Mouse (Mus musculus): Measurements from ENCODE around the gene Adarb2. TPM values are rescaled to one million over a fixed set of nuclear protein-coding genes. Genes with fewer than 3 reads are reported as not detected.

The Adarb2 gene
- polyA plus RNA-seq, 1 experiment from 2014 or later = 0.10 TPM

DNA sequence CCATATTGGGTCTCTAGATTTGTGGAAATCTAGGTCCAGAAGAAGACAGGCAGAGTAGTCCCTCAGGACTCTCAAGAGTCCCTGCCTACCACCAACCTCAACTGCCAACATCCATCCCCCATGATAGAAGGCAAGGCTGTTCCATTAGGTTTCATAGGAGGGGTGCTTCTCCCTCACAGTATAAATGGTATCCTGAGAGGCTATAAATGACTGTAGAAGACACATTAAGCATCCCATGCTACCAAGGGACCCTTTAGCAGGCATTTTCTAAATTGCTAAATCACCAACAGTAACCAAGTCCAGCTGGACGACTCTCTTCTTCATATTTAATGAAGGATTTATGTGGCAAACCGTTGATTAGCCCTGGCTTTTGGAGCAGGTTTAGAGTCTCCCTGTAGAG, 446.6 kb downstream of the Adarb2 start:
- Histone ChIP-seq H3K36me3 (no peaks in the 10 kb centered on the region), H3K4me1 (replicated peaks) (no peaks in the 10 kb centered on the region), H3K4me2 (no peak overlapping the region), H3K27ac (no peak overlapping the region), H3K27me3 (no peaks in the 10 kb centered on the region), H3K4me3 (no peak overlapping the region), H3K9ac (no peak overlapping the region), H3K9me3 (replicated peaks) (no peaks in the 10 kb centered on the region)
- 75% methylated on average over 2 of the region's 2 CpGs for WGBS
- no peak for ATAC-seq (replicated peaks; ENCODE audit: insufficient number of reproducible peaks, insufficient read depth, low FRiP score, low read depth)

DNA sequence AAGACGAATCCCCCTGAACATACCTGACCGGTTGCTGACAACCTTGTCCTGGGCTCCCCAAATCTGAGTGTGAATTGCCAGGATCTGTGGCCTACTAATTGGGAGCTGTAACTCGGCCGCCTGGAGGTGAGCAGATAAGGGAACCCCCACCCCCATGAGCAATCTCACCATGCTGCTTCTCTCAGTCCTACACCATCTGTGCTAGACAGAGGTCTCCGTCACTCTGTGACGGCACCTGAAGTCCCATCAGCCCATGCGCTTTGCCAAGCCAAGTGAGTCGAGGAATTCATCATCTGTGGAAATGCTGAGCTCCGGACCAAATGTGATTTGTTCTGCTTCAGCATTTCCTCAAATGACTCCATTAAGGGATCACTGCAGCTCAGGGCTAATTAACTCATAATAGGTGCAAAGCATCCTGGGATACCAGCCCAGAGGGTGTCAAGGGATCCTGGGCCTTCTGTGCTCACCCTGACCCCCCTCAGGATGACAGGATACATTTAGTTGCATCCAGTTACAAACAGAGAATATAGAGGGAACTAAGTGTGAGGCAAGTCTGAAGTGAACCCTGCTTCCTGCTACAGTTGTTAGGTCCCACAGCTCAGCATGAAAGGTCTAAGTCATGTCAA, 462.1 kb downstream of the Adarb2 start:
- 81% methylated on average over 9 of the region's 9 CpGs for WGBS
- Histone ChIP-seq H3K27ac (no peak overlapping the region), H3K4me3 (no peak overlapping the region), H3K36me3 (no peaks in the 10 kb centered on the region), H3K9ac (no peak overlapping the region), H3K4me1 (replicated peaks) (no peaks in the 10 kb centered on the region), H3K4me2 (no peak overlapping the region), H3K27me3 (no peaks in the 10 kb centered on the region), H3K9me3 (replicated peaks) (no peaks in the 10 kb centered on the region)
- no peak for ATAC-seq (replicated peaks; ENCODE audit: insufficient number of reproducible peaks, insufficient read depth, low FRiP score, low read depth)

DNA sequence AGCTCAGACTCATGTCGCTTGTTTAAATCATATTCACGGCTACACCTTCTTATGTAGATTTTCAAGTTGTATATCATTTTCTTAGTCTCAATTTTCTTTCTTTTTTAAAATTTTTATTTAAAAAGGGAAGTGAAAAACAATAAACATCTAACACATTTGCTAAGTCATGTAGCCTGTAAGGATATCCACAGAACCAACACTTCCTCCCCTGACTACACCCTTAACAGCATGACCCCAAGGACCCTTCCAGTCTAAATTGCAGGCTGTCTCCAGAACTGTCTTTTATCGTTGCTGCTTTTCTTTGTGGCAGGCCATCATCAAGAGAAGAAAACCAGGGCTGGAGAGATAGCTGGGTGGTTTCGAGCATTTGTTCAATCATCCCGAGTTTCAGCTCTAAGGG, 474.5 kb downstream of the Adarb2 start:
- no peaks in the 10 kb centered on the region for H3K36me3 ChIP-seq
- WGBS = 61% methylated on average over 5 of the region's 5 CpGs
- no peak for ATAC-seq (replicated peaks; ENCODE audit: insufficient number of reproducible peaks, insufficient read depth, low FRiP score, low read depth)
- H3K9ac ChIP-seq = no peak overlapping the region
- H3K4me3 ChIP-seq = no peak overlapping the region
- H3K4me2 ChIP-seq = no peak overlapping the region
- H3K27ac ChIP-seq = no peak overlapping the region
- no peaks in the 10 kb centered on the region for H3K9me3 ChIP-seq (replicated peaks)
- no peaks in the 10 kb centered on the region for H3K27me3 ChIP-seq
- no peaks in the 10 kb centered on the region for H3K4me1 ChIP-seq (replicated peaks)

DNA sequence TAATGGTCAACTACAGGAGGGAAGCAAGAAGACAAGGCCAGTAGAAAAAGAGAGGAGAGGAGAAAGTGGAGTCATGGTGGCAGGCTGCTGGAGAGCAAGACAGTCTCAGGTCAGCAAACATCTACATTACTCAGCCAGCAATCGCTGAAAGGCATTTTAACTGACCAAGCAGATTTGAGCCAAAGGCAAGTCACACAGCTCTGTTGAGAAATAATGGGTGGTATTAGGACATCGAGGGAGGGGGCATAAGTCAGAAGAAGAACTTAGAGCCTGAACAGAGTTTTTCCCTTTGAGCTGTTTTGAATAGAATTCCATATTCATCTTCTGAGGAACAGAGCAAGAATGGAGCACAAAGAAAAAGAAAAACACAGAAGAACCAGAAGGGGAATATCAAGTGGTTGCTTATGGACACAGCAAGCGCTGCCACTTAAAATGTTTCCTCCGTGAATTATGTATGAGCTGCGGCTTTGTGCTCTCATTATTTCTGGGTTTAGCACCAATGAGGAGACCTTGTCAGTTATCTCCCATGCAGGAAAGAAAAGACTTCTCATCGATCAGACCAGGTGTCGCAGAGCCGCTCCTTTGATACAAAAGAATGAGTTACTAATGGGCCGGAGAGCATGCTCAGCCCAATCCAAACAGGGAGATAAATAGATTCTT, 477.9 kb downstream of the Adarb2 start:
- Histone ChIP-seq H3K4me1 (replicated peaks) (no peaks in the 10 kb centered on the region), H3K4me3 (no peak overlapping the region), H3K9me3 (replicated peaks) (no peaks in the 10 kb centered on the region), H3K36me3 (no peaks in the 10 kb centered on the region), H3K27me3 (no peaks in the 10 kb centered on the region), H3K9ac (no peak overlapping the region), H3K4me2 (no peak overlapping the region), H3K27ac (no peak overlapping the region)
- ATAC-seq (replicated peaks; ENCODE audit: insufficient number of reproducible peaks, insufficient read depth, low FRiP score, low read depth) = no peak
- WGBS = 85% methylated on average over 9 of the region's 9 CpGs

DNA sequence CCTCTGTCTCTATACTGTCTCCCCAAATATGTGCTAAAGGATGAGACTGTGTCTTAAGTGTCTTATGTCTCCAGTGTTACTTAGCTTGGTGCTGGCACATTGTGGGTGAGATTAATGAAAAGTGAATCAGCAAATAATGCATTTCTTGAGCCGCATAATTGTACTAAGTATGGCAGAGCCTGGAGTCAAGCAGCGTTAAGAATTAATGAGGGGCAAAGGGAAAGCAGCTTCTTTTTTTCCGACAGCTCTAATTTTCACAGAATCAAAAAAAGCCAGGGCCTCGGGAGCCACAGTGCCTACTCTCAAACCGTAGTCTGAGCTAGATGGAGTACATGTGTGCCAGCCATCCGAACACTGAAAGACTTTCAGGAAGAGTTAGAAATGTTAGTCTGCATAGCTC, 488.8 kb downstream of the Adarb2 start:
- Histone ChIP-seq H3K4me3 (no peak overlapping the region), H3K36me3 (no peaks in the 10 kb centered on the region), H3K4me2 (no peak overlapping the region), H3K4me1 (replicated peaks) (no peaks in the 10 kb centered on the region), H3K27ac (no peak overlapping the region), H3K27me3 (no peaks in the 10 kb centered on the region), H3K9me3 (replicated peaks) (no peaks in the 10 kb centered on the region), H3K9ac (no peak overlapping the region)
- 81% methylated on average over 6 of the region's 6 CpGs for WGBS
- no peak for ATAC-seq (replicated peaks; ENCODE audit: insufficient number of reproducible peaks, insufficient read depth, low FRiP score, low read depth)

DNA sequence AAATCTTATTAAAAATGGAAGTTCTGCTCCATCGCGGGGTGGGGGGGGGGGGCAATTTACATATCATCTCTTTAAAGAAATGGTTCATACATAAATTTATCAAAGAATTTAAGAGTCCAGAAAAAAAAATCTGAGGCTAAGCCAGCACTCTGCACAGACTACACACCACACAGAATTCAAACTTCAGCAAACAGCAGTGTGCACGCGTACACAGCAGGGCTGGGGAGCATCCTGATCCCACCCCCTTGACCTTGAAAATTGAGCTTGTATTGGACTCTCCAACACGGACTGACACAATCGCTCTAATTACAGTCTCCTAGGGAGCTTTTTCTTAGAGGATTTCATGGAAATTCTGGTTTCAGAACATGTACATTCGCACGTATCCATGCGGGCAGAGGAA, 490.1 kb downstream of the Adarb2 start:
- Histone ChIP-seq H3K4me2 (no peak overlapping the region), H3K9me3 (replicated peaks) (no peaks in the 10 kb centered on the region), H3K27me3 (no peaks in the 10 kb centered on the region), H3K27ac (no peak overlapping the region), H3K36me3 (no peaks in the 10 kb centered on the region), H3K9ac (no peak overlapping the region), H3K4me1 (replicated peaks) (no peaks in the 10 kb centered on the region), H3K4me3 (no peak overlapping the region)
- WGBS = 81% methylated on average over 9 of the region's 9 CpGs
- no peak for ATAC-seq (replicated peaks; ENCODE audit: insufficient number of reproducible peaks, insufficient read depth, low FRiP score, low read depth)

DNA sequence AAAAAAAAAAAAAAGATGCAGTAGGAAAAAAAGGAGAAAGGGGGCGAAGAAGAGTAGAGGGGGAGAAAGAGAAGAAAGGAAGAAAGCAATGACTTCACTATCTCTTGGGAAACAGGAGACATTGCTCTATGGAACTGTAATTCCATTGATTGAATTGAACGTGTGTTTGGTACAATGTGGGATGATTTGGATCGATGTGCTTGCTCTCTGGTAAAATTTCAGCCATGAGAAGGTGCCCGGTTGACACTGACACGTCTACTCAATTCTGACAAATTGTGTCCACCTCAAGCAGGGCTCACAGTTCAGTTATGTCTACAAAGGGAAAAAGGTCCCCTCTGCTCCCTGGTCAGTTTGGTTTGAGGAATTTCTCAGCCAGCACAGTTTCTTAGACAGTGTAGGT, 495.8 kb downstream of the Adarb2 start:
- WGBS = 74% methylated on average over 5 of the region's 5 CpGs
- ATAC-seq (replicated peaks; ENCODE audit: insufficient number of reproducible peaks, insufficient read depth, low FRiP score, low read depth) = no peak
- H3K4me1 ChIP-seq (replicated peaks) = no peaks in the 10 kb centered on the region
- H3K36me3 ChIP-seq = no peaks in the 10 kb centered on the region
- H3K9me3 ChIP-seq (replicated peaks) = no peaks in the 10 kb centered on the region
- no peaks in the 10 kb centered on the region for H3K27me3 ChIP-seq
- H3K27ac ChIP-seq = no peak overlapping the region
- no peak overlapping the region for H3K4me3 ChIP-seq
- H3K4me2 ChIP-seq = no peak overlapping the region
- H3K9ac ChIP-seq = no peak overlapping the region

DNA sequence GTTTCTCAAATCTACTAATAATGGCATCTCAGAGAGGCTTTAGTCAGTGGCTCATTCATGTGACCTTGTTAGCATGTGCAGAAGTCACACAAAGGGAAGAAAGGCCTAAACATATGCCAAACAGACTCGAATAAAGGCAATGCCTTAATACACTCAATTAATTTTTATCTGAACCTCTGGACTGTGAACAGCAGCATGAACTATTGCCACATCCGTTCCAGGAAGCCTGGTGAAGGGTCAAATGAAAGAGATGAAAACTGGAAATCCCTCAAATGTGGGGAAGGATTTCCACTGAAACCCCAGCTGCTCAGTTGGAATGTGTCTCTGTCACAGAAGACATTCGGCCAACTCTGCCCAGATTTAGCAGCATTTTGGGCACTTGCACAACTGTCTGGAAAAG, 497.2 kb downstream of the Adarb2 start:
- ATAC-seq (replicated peaks; ENCODE audit: insufficient number of reproducible peaks, insufficient read depth, low FRiP score, low read depth) = no peak
- Histone ChIP-seq H3K4me2 (no peak overlapping the region), H3K9ac (no peak overlapping the region), H3K27ac (no peak overlapping the region), H3K9me3 (replicated peaks) (no peaks in the 10 kb centered on the region), H3K36me3 (no peaks in the 10 kb centered on the region), H3K27me3 (no peaks in the 10 kb centered on the region), H3K4me1 (replicated peaks) (no peaks in the 10 kb centered on the region), H3K4me3 (no peak overlapping the region)
- 61% methylated on average over 3 of the region's 3 CpGs for WGBS

DNA sequence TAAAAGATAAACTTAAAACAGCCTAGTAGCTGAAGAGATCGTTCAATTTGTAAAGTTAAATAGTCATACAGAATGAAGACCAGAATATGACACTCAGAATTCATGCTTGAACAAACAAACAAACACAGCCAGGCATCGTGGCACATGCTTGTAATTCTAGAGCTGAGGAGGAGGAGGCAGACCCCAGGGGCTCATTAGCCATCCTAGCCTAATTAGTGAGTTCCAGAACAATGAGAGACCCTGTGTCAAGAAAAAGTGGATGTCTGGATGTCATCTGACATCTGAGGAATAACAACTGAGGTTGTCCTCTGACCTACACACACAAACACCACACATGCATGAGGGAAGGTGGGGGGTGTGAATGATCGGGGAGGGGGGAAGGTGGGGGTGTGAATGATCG, 498.3 kb downstream of the Adarb2 start:
- no peaks in the 10 kb centered on the region for H3K27me3 ChIP-seq
- no peaks in the 10 kb centered on the region for H3K9me3 ChIP-seq (replicated peaks)
- no peaks in the 10 kb centered on the region for H3K4me1 ChIP-seq (replicated peaks)
- no peak overlapping the region for H3K9ac ChIP-seq
- H3K27ac ChIP-seq = no peak overlapping the region
- no peak for ATAC-seq (replicated peaks; ENCODE audit: insufficient number of reproducible peaks, insufficient read depth, low FRiP score, low read depth)
- H3K4me2 ChIP-seq = no peak overlapping the region
- H3K4me3 ChIP-seq = no peak overlapping the region
- WGBS = 57% methylated on average over 4 of the region's 4 CpGs
- H3K36me3 ChIP-seq = no peaks in the 10 kb centered on the region

DNA sequence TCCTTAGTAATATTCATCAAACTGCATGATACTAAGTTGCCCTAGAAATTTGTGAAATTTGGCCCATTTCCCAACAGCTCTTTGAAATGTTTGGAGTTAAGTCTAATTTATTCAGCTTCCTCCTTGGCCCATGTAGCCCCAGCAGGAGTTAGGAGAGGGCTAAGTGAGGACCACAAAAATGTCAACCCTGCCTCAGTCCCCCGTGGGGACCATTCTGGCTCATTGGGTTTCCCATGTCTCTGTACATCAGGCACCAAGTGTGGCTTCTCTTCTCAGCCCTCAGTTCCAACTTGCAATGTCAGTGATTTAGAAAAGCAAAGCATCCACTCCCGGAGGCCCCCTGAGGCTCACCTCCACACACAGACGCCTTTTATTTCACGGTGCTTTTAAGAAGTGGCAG, 502.6 kb downstream of the Adarb2 start:
- Histone ChIP-seq H3K36me3 (no peaks in the 10 kb centered on the region), H3K4me3 (no peak overlapping the region), H3K9me3 (replicated peaks) (no peaks in the 10 kb centered on the region), H3K9ac (no peak overlapping the region), H3K4me2 (no peak overlapping the region), H3K27ac (no peak overlapping the region), H3K27me3 (no peaks in the 10 kb centered on the region), H3K4me1 (replicated peaks) (no peaks in the 10 kb centered on the region)
- WGBS = 40% methylated on average over 4 of the region's 4 CpGs
- no peak for ATAC-seq (replicated peaks; ENCODE audit: insufficient number of reproducible peaks, insufficient read depth, low FRiP score, low read depth)

DNA sequence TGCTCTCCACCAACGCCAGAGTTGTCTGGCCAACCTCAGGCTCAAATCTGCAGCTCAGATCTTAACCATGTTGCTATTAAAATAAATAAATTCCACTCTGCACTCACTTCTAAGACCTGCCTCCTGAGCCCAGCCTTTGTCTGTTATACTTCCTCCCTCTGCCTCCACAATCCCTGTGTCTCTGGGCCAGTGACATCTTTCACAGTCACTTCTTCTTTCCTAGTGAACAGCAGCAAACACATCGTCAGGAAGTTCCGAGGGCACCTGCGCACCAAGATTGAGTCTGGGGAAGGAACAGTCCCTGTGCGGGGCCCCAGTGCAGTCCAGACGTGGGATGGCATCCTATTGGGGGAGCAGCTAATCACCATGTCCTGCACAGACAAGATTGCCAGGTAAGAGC, 510.7 kb downstream of the Adarb2 start:
- H3K27me3 ChIP-seq = no peaks in the 10 kb centered on the region
- H3K4me3 ChIP-seq = no peak overlapping the region
- H3K9ac ChIP-seq = no peak overlapping the region
- no peak overlapping the region for H3K4me2 ChIP-seq
- WGBS = 69% methylated on average over 6 of the region's 6 CpGs
- ATAC-seq (replicated peaks; ENCODE audit: insufficient number of reproducible peaks, insufficient read depth, low FRiP score, low read depth) = no peak
- no peaks in the 10 kb centered on the region for H3K36me3 ChIP-seq
- no peaks in the 10 kb centered on the region for H3K9me3 ChIP-seq (replicated peaks)
- H3K27ac ChIP-seq = no peak overlapping the region
- H3K4me1 ChIP-seq (replicated peaks) = no peaks in the 10 kb centered on the region

DNA sequence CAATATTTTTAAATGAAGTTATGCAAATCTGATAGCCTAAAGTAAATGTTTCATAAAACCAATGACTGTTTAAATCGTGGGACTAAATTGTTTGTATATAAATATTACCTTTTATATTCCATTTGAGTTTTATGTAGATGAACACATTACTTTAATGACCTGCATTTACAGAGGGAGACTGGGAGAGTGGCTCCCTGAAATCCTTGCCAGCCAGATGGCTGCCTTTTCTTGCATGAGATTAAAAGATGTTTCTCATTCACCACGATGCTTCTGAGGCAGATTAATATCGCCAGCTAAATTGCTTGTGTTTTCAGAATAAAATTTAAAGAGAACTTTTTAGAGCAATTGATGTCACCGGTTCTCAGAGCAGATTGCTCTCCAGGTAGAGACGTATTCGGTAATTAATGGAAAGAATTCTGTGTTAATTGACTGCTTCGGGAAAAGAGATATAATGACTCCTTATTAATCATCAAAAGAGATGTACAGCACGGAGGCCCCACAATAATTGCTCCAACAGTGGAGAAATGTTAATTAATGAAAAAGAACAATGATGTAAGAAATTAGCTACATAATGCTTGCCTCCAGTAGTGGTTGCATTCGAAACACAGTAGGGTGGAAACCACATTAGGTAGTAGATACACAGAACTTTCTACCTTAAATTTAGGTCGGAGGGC, 527.4 kb downstream of the Adarb2 start:
- H3K27me3 ChIP-seq = no peaks in the 10 kb centered on the region
- H3K4me1 ChIP-seq (replicated peaks) = no peaks in the 10 kb centered on the region
- no peak overlapping the region for H3K4me3 ChIP-seq
- H3K36me3 ChIP-seq = no peaks in the 10 kb centered on the region
- no peak for ATAC-seq (replicated peaks; ENCODE audit: insufficient number of reproducible peaks, insufficient read depth, low FRiP score, low read depth)
- H3K27ac ChIP-seq = no peak overlapping the region
- no peak overlapping the region for H3K4me2 ChIP-seq
- H3K9ac ChIP-seq = no peak overlapping the region
- no peaks in the 10 kb centered on the region for H3K9me3 ChIP-seq (replicated peaks)
- WGBS = 77% methylated on average over 10 of the region's 10 CpGs
